Mouse (Mus musculus): ENCODE measurements around the gene Lrrc43.

GRCm38 (mm10) chr5:123487659-123488395 is 1.3 kb upstream of the Lrrc43 start:
- TF ChIP-seq CTCF (IDR thresholded peaks at IDR 0.05; ENCODE audit: insufficient read depth, low read depth, low read length) = no peak
- TF ChIP-seq POLR2A (IDR thresholded peaks at IDR 0.05; ENCODE audit: insufficient read depth, low read depth, low read length) = no peak

Measured in olfactory bulb, adult 2 months (tissue).